Mouse (Mus musculus) hindbrain, embryonic 13.5 days (tissue): ENCODE data around the gene Noto. TPM values are rescaled to one million over a fixed set of nuclear protein-coding genes. Genes with fewer than 3 reads are reported as not detected.
A peak's percentile ranks its signal among the peaks of the same experiment; 100 is the strongest.

Experiments
- ATAC-seq: fragments of 200-750 bp; cut with Nextera tagmentation; 2 replicates; pipeline ENCODE4 v1.8.0; 2017; ENCODE audit warnings: moderate TSS enrichment; ENCODE audit not compliant: low FRiP score
- H3K27ac ChIP-seq: fragments of 300-500 bp; sonication (generic); 2 replicates; pipeline ENCODE4 v1.5.1; 2015; ENCODE audit warnings: inconsistent platforms, mild to moderate bottlenecking, moderate library complexity
- H3K27me3 ChIP-seq: fragments of 300-500 bp; sonication (generic); 2 replicates; pipeline ENCODE4 v1.6.1; 2015; ENCODE audit warnings: mild to moderate bottlenecking, inconsistent platforms
- H3K36me3 ChIP-seq: fragments of 300-500 bp; sonication (generic); 2 replicates; pipeline ENCODE4 v1.6.1; 2015; ENCODE audit warnings: mild to moderate bottlenecking, inconsistent platforms
- H3K4me1 ChIP-seq: fragments of 300-500 bp; sonication (generic); replicated peaks from 2 replicates; pipeline ENCODE4 v1.6.1; 2015; ENCODE audit warnings: inconsistent platforms
- H3K4me2 ChIP-seq: fragments of 300-500 bp; sonication (generic); 2 replicates; pipeline ENCODE4 v1.6.1; 2015; ENCODE audit warnings: inconsistent platforms, mild to moderate bottlenecking, moderate library complexity
- H3K4me3 ChIP-seq: fragments of 300-500 bp; sonication (generic); 2 replicates; pipeline ENCODE4 v1.5.1; 2015; ENCODE audit warnings: mild to moderate bottlenecking, inconsistent platforms
- H3K9ac ChIP-seq: fragments of 300-500 bp; sonication (generic); 2 replicates; pipeline ENCODE4 v1.6.1; 2015; ENCODE audit warnings: mild to moderate bottlenecking, inconsistent platforms
- H3K9me3 ChIP-seq: fragments of 300-500 bp; sonication (generic); 2 replicates; pipeline ENCODE4 v1.6.1; 2016; ENCODE audit warnings: inconsistent platforms
- WGBS: fragments of 180-500 bp; shearing (Covaris S2); methylation state at CpG from one replicate; pipeline ENCODE4 v1.1.7; 2015; 5-methylcytosine and 5-hydroxymethylcytosine counted together
- polyA plus RNA-seq: library from polyadenylated mRNA; unstranded; fragments of >200 nt; fragmentation: Nextera tagmentation; extraction: Ambion mirVana; gene quantifications from 2 replicates; pipeline ENCODE4 v1.2.1, GENCODE M21; 2015

Noto gene
- polyA plus RNA-seq: not detected in 2 replicates

GRCm38 (mm10) chr6:85423836-85424379, at the start of gene Noto:
TSS of gene Noto (plus strand) at chr6:85423886.
- Histone ChIP-seq H3K9ac (no peak within 1 kb of the TSS), H3K27me3 (peaks cover 31% of the 10 kb centered on the region), H3K4me1 (peaks cover 5% of the 10 kb centered on the region; the same call in 1 of the 2 replicates), H3K27ac (no peak within 1 kb of the TSS), H3K36me3 (no peaks in the 10 kb centered on the region), H3K9me3 (no peaks in the 10 kb centered on the region), H3K4me3 (no peak within 1 kb of the TSS), H3K4me2 (no peak within 1 kb of the TSS)
- no peak for ATAC-seq
- WGBS: 16% methylated on average over 28 of the region's 28 CpGs

GRCm38 (mm10) chr6:85373951-85374733, 49.5 kb upstream of the Noto start, which contains the start of gene Rab11fip5:
TSS of gene Rab11fip5 (minus strand) at chr6:85374634.
- H3K36me3 ChIP-seq: peaks cover 6% of the 10 kb centered on the region
- H3K4me1 ChIP-seq: peaks cover 36% of the 10 kb centered on the region
- H3K9me3 ChIP-seq: no peaks in the 10 kb centered on the region
- H3K4me3 ChIP-seq: peak within 1 kb of the TSS; percentile 88
- H3K27me3 ChIP-seq: peaks cover 19% of the 10 kb centered on the region; the same call in 1 of the 2 replicates
- WGBS: 2% methylated on average over 70 of the region's 80 CpGs
- H3K9ac ChIP-seq: peak within 1 kb of the TSS; percentile 93
- H3K27ac ChIP-seq: peak within 1 kb of the TSS; percentile 85
- peak within 1 kb of the TSS; percentile 80 for H3K4me2 ChIP-seq
- ATAC-seq: peak; percentile 32; the same call in 1 of the 2 replicates

- Histone ChIP-seq H3K4me3 (peak overlapping the region; percentile 88), H3K9ac (peak overlapping the region; percentile 93), H3K4me1 (peaks cover 30% of the 10 kb centered on the region), H3K36me3 (peaks cover 6% of the 10 kb centered on the region), H3K27me3 (peaks cover 19% of the 10 kb centered on the region; the same call in 1 of the 2 replicates), H3K9me3 (no peaks in the 10 kb centered on the region), H3K4me2 (peak overlapping the region; percentile 80), H3K27ac (peak overlapping the region; percentile 85)
- ATAC-seq: peak; percentile 98
- under 1% methylated on average over 19 of the region's 19 CpGs for WGBS
Measured at GRCm38 (mm10) chr6:85374734-85375114, 49.0 kb upstream of the Noto start.

GRCm38 (mm10) chr6:85377066-85377734, 46.5 kb upstream of the Noto start:
- peaks cover 26% of the 10 kb centered on the region for H3K4me1 ChIP-seq
- no peaks in the 10 kb centered on the region for H3K36me3 ChIP-seq
- no peak overlapping the region for H3K4me2 ChIP-seq
- ATAC-seq: no peak
- peaks cover 22% of the 10 kb centered on the region; the same call in 1 of the 2 replicates for H3K27me3 ChIP-seq
- H3K9ac ChIP-seq: no peak overlapping the region
- no peaks in the 10 kb centered on the region for H3K9me3 ChIP-seq
- 81% methylated on average over 4 of the region's 4 CpGs for WGBS
- H3K27ac ChIP-seq: no peak overlapping the region
- H3K4me3 ChIP-seq: no peak overlapping the region

- ATAC-seq: no peak
- Histone ChIP-seq H3K27ac (no peak overlapping the region), H3K36me3 (no peaks in the 10 kb centered on the region), H3K4me3 (no peak overlapping the region), H3K4me1 (peaks cover 19% of the 10 kb centered on the region), H3K9me3 (no peaks in the 10 kb centered on the region), H3K9ac (no peak overlapping the region), H3K4me2 (no peak overlapping the region), H3K27me3 (peaks cover 22% of the 10 kb centered on the region; the same call in 1 of the 2 replicates)
- WGBS: 61% methylated on average over 5 of the region's 5 CpGs
Measured at GRCm38 (mm10) chr6:85377876-85378275, 45.8 kb upstream of the Noto start.

GRCm38 (mm10) chr6:85378629-85379028, 45.1 kb upstream of the Noto start:
- no peaks in the 10 kb centered on the region for H3K36me3 ChIP-seq
- peaks cover 12% of the 10 kb centered on the region for H3K4me1 ChIP-seq
- no peak overlapping the region for H3K27ac ChIP-seq
- no peak overlapping the region for H3K4me3 ChIP-seq
- H3K4me2 ChIP-seq: no peak overlapping the region
- H3K27me3 ChIP-seq: peaks cover 22% of the 10 kb centered on the region; the same call in 1 of the 2 replicates
- no peak overlapping the region for H3K9ac ChIP-seq
- ATAC-seq: no peak
- 48% methylated on average over 8 of the region's 8 CpGs for WGBS
- H3K9me3 ChIP-seq: no peaks in the 10 kb centered on the region

GRCm38 (mm10) chr6:85380201-85380900, 43.3 kb upstream of the Noto start:
- H3K4me2 ChIP-seq: peak overlapping the region; percentile 19; the same call in 1 of the 2 replicates
- 27% methylated on average over 10 of the region's 10 CpGs for WGBS
- H3K36me3 ChIP-seq: no peaks in the 10 kb centered on the region
- ATAC-seq: peak; percentile 61; the same call in 1 of the 2 replicates
- no peak overlapping the region for H3K27ac ChIP-seq
- peaks cover 8% of the 10 kb centered on the region; the same call in 1 of the 2 replicates for H3K4me1 ChIP-seq
- no peaks in the 10 kb centered on the region for H3K9me3 ChIP-seq
- peaks cover 22% of the 10 kb centered on the region; the same call in 1 of the 2 replicates for H3K27me3 ChIP-seq
- no peak overlapping the region for H3K9ac ChIP-seq
- no peak overlapping the region for H3K4me3 ChIP-seq

GRCm38 (mm10) chr6:85380901-85381647, 42.6 kb upstream of the Noto start:
- Histone ChIP-seq H3K9ac (no peak overlapping the region), H3K4me2 (peak overlapping the region; percentile 19; the same call in 1 of the 2 replicates), H3K36me3 (no peaks in the 10 kb centered on the region), H3K27ac (no peak overlapping the region), H3K27me3 (peaks cover 22% of the 10 kb centered on the region), H3K4me3 (no peak overlapping the region), H3K9me3 (no peaks in the 10 kb centered on the region), H3K4me1 (peaks cover 8% of the 10 kb centered on the region; the same call in 1 of the 2 replicates)
- WGBS: 24% methylated on average over 17 of the region's 17 CpGs
- ATAC-seq: 0 out of 2 replicates have a peak, but pooled peaks have one; percentile 17

- ATAC-seq: no peak
Measured at GRCm38 (mm10) chr6:85381648-85382020, 42.1 kb upstream of the Noto start.

GRCm38 (mm10) chr6:85382791-85383190, 40.9 kb upstream of the Noto start:
- H3K36me3 ChIP-seq: no peaks in the 10 kb centered on the region
- H3K9ac ChIP-seq: no peak overlapping the region
- H3K9me3 ChIP-seq: no peaks in the 10 kb centered on the region
- no peak for ATAC-seq
- H3K4me2 ChIP-seq: no peak overlapping the region
- peaks cover 23% of the 10 kb centered on the region for H3K27me3 ChIP-seq
- H3K4me1 ChIP-seq: peaks cover 8% of the 10 kb centered on the region; the same call in 1 of the 2 replicates
- no peak overlapping the region for H3K27ac ChIP-seq
- 88% methylated on average over 2 of the region's 2 CpGs for WGBS
- no peak overlapping the region for H3K4me3 ChIP-seq

More at GRCm38 (mm10) chr6:85381648-85382020, 42.1 kb upstream of the Noto start:
- 80% methylated on average over 10 of the region's 10 CpGs for WGBS
- no peak overlapping the region for H3K4me3 ChIP-seq
- no peak overlapping the region for H3K4me2 ChIP-seq
- H3K9me3 ChIP-seq: no peaks in the 10 kb centered on the region
- H3K27me3 ChIP-seq: peaks cover 22% of the 10 kb centered on the region
- H3K36me3 ChIP-seq: no peaks in the 10 kb centered on the region
- no peak overlapping the region for H3K27ac ChIP-seq
- H3K4me1 ChIP-seq: peaks cover 8% of the 10 kb centered on the region; the same call in 1 of the 2 replicates
- H3K9ac ChIP-seq: no peak overlapping the region

- no peak overlapping the region for H3K4me3 ChIP-seq
- no peak for ATAC-seq
Measured at GRCm38 (mm10) chr6:85388608-85389007, 35.1 kb upstream of the Noto start.

More at GRCm38 (mm10) chr6:85388608-85389007, 35.1 kb upstream of the Noto start:
- no peaks in the 10 kb centered on the region for H3K36me3 ChIP-seq
- 75% methylated on average over 5 of the region's 5 CpGs for WGBS
- H3K4me1 ChIP-seq: no peaks in the 10 kb centered on the region
- H3K9me3 ChIP-seq: no peaks in the 10 kb centered on the region
- no peak overlapping the region for H3K27ac ChIP-seq
- peaks cover 17% of the 10 kb centered on the region for H3K27me3 ChIP-seq
- H3K4me2 ChIP-seq: no peak overlapping the region
- no peak overlapping the region for H3K9ac ChIP-seq
